Comparison of ENCODE assay signal across 16 mouse cellular contexts in genomic region chr1:125719127-125719526, GRCm38 (mm10). TPM values are rescaled to one million over a fixed set of nuclear protein-coding genes. Genes with fewer than 3 reads are reported as not detected.
"Had no signal": no experiment of that assay in that cellular context is flagged by ENCODE, and none has a peak within 500 bp of the region (broad histone marks: within the 10 kb centered on the region; RNA-seq: fewer than 3 reads in every experiment).

No protein-coding gene starts in this region.

- ATAC-seq: liver, postnatal 0 days; midbrain, embryonic 13.5 days; midbrain, embryonic 15.5 days had no signal

- H3K36me3 ChIP-seq: liver, embryonic 15.5 days; midbrain, embryonic 13.5 days; midbrain, embryonic 15.5 days; neural tube, embryonic 12.5 days; stomach, embryonic 15.5 days had no signal

- H3K4me3 ChIP-seq: liver, embryonic 15.5 days; megakaryocyte, embryonic 14.5 days; midbrain, embryonic 13.5 days; midbrain, embryonic 15.5 days; neural tube, embryonic 12.5 days; stomach, embryonic 15.5 days had no signal

- DNase-seq: liver, postnatal 0 days; lung, adult 2 months; right cerebral cortex, postnatal 14 days; thymus, adult 2 months; thymus, postnatal 25 days; thymus, postnatal 4 days had no signal

- H3K9me3 ChIP-seq: liver, embryonic 15.5 days; midbrain, embryonic 13.5 days; midbrain, embryonic 15.5 days; neural tube, embryonic 12.5 days; stomach, embryonic 15.5 days had no signal

- H3K4me1 ChIP-seq: megakaryocyte, embryonic 14.5 days; midbrain, embryonic 13.5 days; midbrain, embryonic 15.5 days; neural tube, embryonic 12.5 days; stomach, embryonic 15.5 days had no signal

- H3K9ac ChIP-seq: liver, embryonic 15.5 days; liver, postnatal 0 days; midbrain, embryonic 13.5 days; midbrain, embryonic 15.5 days; neural tube, embryonic 12.5 days; stomach, embryonic 15.5 days had no signal

- H3K27me3 ChIP-seq: liver, embryonic 15.5 days; megakaryocyte, embryonic 14.5 days; midbrain, embryonic 13.5 days; midbrain, embryonic 15.5 days; neural tube, embryonic 12.5 days; stomach, embryonic 15.5 days had no signal

- H3K4me2 ChIP-seq: liver, embryonic 15.5 days; midbrain, embryonic 11.5 days; midbrain, embryonic 13.5 days; midbrain, embryonic 15.5 days; neural tube, embryonic 12.5 days; stomach, embryonic 15.5 days had no signal

- H3K27ac ChIP-seq: liver, embryonic 15.5 days; macrophage; midbrain, embryonic 13.5 days; midbrain, embryonic 15.5 days; neural tube, embryonic 12.5 days; stomach, embryonic 15.5 days; stomach, postnatal 0 days had no signal

RNA-seq across cellular contexts. Expression of gene Gpr39, which starts 42.3 kb away (rescaled TPM):
- polyA plus RNA-seq: macrophage; midbrain, embryonic 11.5 days; midbrain, embryonic 13.5 days; midbrain, embryonic 15.5 days; neural tube, embryonic 12.5 days; neural tube, embryonic 14.5 days had no signal
